Mouse (Mus musculus) cortical plate, adult 2 months (tissue): ENCODE measurements around the gene Cmtr2. TPM values are rescaled to one million over a fixed set of nuclear protein-coding genes. Genes with fewer than 3 reads are reported as not detected.

Experiments
- H3K27ac ChIP-seq: fragments of 200-500 bp; 2 replicates; pipeline ENCODE4 v1.5.1; 2012; ENCODE audit warnings: low read length, control low read depth, inconsistent platforms; ENCODE audit not compliant: insufficient read depth
- H3K4me1 ChIP-seq: fragments of 200-500 bp; 2 replicates; pipeline ENCODE4 v1.6.1; 2011; ENCODE audit warnings: low read length; ENCODE audit not compliant: control insufficient read depth, insufficient read depth
- H3K4me3 ChIP-seq: fragments of 200-500 bp; 2 replicates; pipeline ENCODE4 v1.5.1; 2011; ENCODE audit warnings: mild to moderate bottlenecking, low read length, control low read depth; ENCODE audit not compliant: insufficient read depth
- CTCF ChIP-seq: fragments of 200-500 bp; IDR thresholded peaks from 2 replicates; pipeline ENCODE4 v1.5.1; 2011; ENCODE audit warnings: mild to moderate bottlenecking, control low read depth, low read length; ENCODE audit not compliant: insufficient read depth; ENCODE audit errors: extremely low read depth
- POLR2A ChIP-seq: fragments of 200-500 bp; IDR thresholded peaks from 2 replicates; pipeline ENCODE4 v1.6.1; 2011; ENCODE audit warnings: mild to moderate bottlenecking, low read length, control low read depth; ENCODE audit not compliant: insufficient read depth; ENCODE audit errors: extremely low read depth
- polyA plus RNA-seq: library from polyadenylated mRNA; depleted of rRNA; stranded (reverse); fragments of >200 nt; gene quantifications from 2 replicates; pipeline ENCODE4 v1.2.3, GENCODE M21; 2012; rRNA removed

Cmtr2 gene
- polyA plus RNA-seq = 4.0 and 4.2 TPM in 2 replicates

- Histone ChIP-seq H3K27ac (no peak within 1 kb of the TSS), H3K4me3 (no peak within 1 kb of the TSS), H3K4me1 (peaks cover 5% of the 10 kb centered on the region; the same call in 1 of the 2 replicates)
- TF ChIP-seq POLR2A = no peak
- no peak for TF ChIP-seq CTCF
Measured at GRCm38 (mm10) chr8:110215365-110215764, at the start of gene Cmtr2. Gene Cmtr2, plus strand, starts transcription at chr8:110215665.

- no peak overlapping the region for H3K27ac ChIP-seq
- TF ChIP-seq CTCF (no peak), POLR2A (no peak)
- H3K4me1 ChIP-seq = no peaks in the 10 kb centered on the region
- no peak overlapping the region for H3K4me3 ChIP-seq
Measured at GRCm38 (mm10) chr8:110166270-110166669, 49.2 kb upstream of the Cmtr2 start.

GRCm38 (mm10) chr8:110168046-110168445 is 47.4 kb upstream of the Cmtr2 start, which contains the start of gene Calb2:
Gene Calb2, minus strand, starts transcription at chr8:110168210.
- no peak within 1 kb of the TSS for H3K4me3 ChIP-seq
- TF ChIP-seq CTCF = peak; percentile 42
- TF ChIP-seq POLR2A = no peak
- no peak within 1 kb of the TSS for H3K27ac ChIP-seq
- no peaks in the 10 kb centered on the region for H3K4me1 ChIP-seq

GRCm38 (mm10) chr8:110172161-110172560 is 43.3 kb upstream of the Cmtr2 start:
- Histone ChIP-seq H3K4me1 (no peaks in the 10 kb centered on the region), H3K4me3 (no peak overlapping the region), H3K27ac (no peak overlapping the region)
- TF ChIP-seq CTCF = no peak
- TF ChIP-seq POLR2A = no peak

- Histone ChIP-seq H3K27ac (no peak overlapping the region), H3K4me1 (no peaks in the 10 kb centered on the region), H3K4me3 (no peak overlapping the region)
- TF ChIP-seq CTCF (no peak), POLR2A (no peak)
Measured at GRCm38 (mm10) chr8:110174826-110175225, 40.6 kb upstream of the Cmtr2 start.

GRCm38 (mm10) chr8:110177359-110178155 is 37.9 kb upstream of the Cmtr2 start:
- no peak for TF ChIP-seq CTCF
- TF ChIP-seq POLR2A = no peak
- H3K4me3 ChIP-seq = no peak overlapping the region
- peaks cover 1% of the 10 kb centered on the region; the same call in 1 of the 2 replicates for H3K4me1 ChIP-seq
- no peak overlapping the region for H3K27ac ChIP-seq

GRCm38 (mm10) chr8:110182735-110183367 is 32.6 kb upstream of the Cmtr2 start:
- Histone ChIP-seq H3K4me1 (peaks cover 1% of the 10 kb centered on the region; the same call in 1 of the 2 replicates), H3K27ac (no peak overlapping the region), H3K4me3 (no peak overlapping the region)
- no peak for TF ChIP-seq CTCF
- no peak for TF ChIP-seq POLR2A

- TF ChIP-seq CTCF = no peak
- TF ChIP-seq POLR2A = no peak
- Histone ChIP-seq H3K27ac (no peak overlapping the region), H3K4me3 (no peak overlapping the region), H3K4me1 (peaks cover 1% of the 10 kb centered on the region; the same call in 1 of the 2 replicates)
Measured at GRCm38 (mm10) chr8:110183748-110184147, 31.7 kb upstream of the Cmtr2 start.

- H3K4me3 ChIP-seq = no peak overlapping the region
- TF ChIP-seq POLR2A = no peak
- TF ChIP-seq CTCF = no peak
- no peak overlapping the region for H3K27ac ChIP-seq
Measured at GRCm38 (mm10) chr8:110185538-110185937, 29.9 kb upstream of the Cmtr2 start.

More at GRCm38 (mm10) chr8:110185538-110185937, 29.9 kb upstream of the Cmtr2 start:
- peaks cover 1% of the 10 kb centered on the region; the same call in 1 of the 2 replicates for H3K4me1 ChIP-seq
